Mouse (Mus musculus) hindbrain, postnatal 0 days (tissue): ENCODE results near the gene Braf. TPM values are rescaled to one million over a fixed set of nuclear protein-coding genes. Genes with fewer than 3 reads are reported as not detected.

Experiments used
- ATAC-seq: fragments of 200-750 bp; cut with Nextera tagmentation; 2 replicates; pipeline ENCODE4 v1.8.0; 2017; ENCODE audit warnings: mild to moderate bottlenecking, moderate TSS enrichment, moderate library complexity
- DNase-seq: peaks from one replicate; pipeline ENCODE4 v3.0.0-alpha.2; 2015; ENCODE audit warnings: low spot score
- H3K27ac ChIP-seq: fragments of 300-500 bp; sonication (generic); 2 replicates; pipeline ENCODE4 v1.5.1; 2014; ENCODE audit warnings: mild to moderate bottlenecking
- H3K27me3 ChIP-seq: fragments of 300-500 bp; sonication (generic); 2 replicates; pipeline ENCODE4 v1.6.1; 2014; ENCODE audit warnings: low read length, mixed read lengths; ENCODE audit not compliant: insufficient read depth
- H3K36me3 ChIP-seq: fragments of 300-500 bp; sonication (generic); 2 replicates; pipeline ENCODE4 v1.6.1; 2014; ENCODE audit warnings: low read length, mixed read lengths; ENCODE audit not compliant: insufficient read depth
- H3K4me1 ChIP-seq: fragments of 300-500 bp; sonication (generic); 2 replicates; pipeline ENCODE4 v1.6.1; 2014; ENCODE audit warnings: antibody characterized with exemption, low read length, mixed read lengths; ENCODE audit not compliant: insufficient read depth
- H3K4me2 ChIP-seq: fragments of 300-500 bp; sonication (generic); 2 replicates; pipeline ENCODE4 v1.6.1; 2014; ENCODE audit warnings: low read depth, mild to moderate bottlenecking, low read length, moderate library complexity, mixed read lengths
- H3K4me3 ChIP-seq: fragments of 300-500 bp; sonication (generic); 2 replicates; pipeline ENCODE4 v1.5.1; 2014; ENCODE audit warnings: low read length
- H3K9ac ChIP-seq: fragments of 300-500 bp; sonication (generic); replicated peaks from 2 replicates; pipeline ENCODE4 v1.6.1; 2014; ENCODE audit warnings: mild to moderate bottlenecking, low read length, moderate library complexity, mixed read lengths
- H3K9me3 ChIP-seq: fragments of 300-500 bp; sonication (generic); 2 replicates; pipeline ENCODE4 v1.6.1; 2016; ENCODE audit warnings: low read length, mixed read lengths
- CTCF ChIP-seq: IDR thresholded peaks from 2 replicates; pipeline ENCODE4 v1.5.1; 2016; ENCODE audit warnings: antibody characterized with exemption, control low read depth, low read depth
- WGBS: fragments of 180-500 bp; shearing (Covaris S2); extraction: QIAGEN DNeasy Blood & Tissue Kit; methylation state at CpG from one replicate; pipeline ENCODE4 v1.1.7; 2014; 5-methylcytosine and 5-hydroxymethylcytosine counted together
- polyA plus RNA-seq: library from polyadenylated mRNA; unstranded; fragments of >200 nt; fragmentation: Nextera tagmentation; extraction: Ambion mirVana; gene quantifications from 2 replicates; pipeline ENCODE4 v1.2.1, GENCODE M21; 2015
- total RNA-seq: library from RNA; depleted of rRNA; stranded (reverse); fragments of >200 nt; gene quantifications from 2 replicates; pipeline ENCODE4 v1.2.3, GENCODE M21; 2014

Braf gene
- total and polyA plus RNA-seq, 2 experiments from 2014 or later, result 17.3 to 49.6 TPM

- DNase-seq (no peak), ATAC-seq (no peak)
- Histone ChIP-seq H3K36me3 (peaks cover 38% of the 10 kb centered on the region), H3K9me3 (no peaks in the 10 kb centered on the region), H3K4me2 (no peak overlapping the region), H3K27me3 (no peaks in the 10 kb centered on the region), H3K9ac (no peak overlapping the region), H3K4me1 (no peaks in the 10 kb centered on the region), H3K27ac (no peak overlapping the region), H3K4me3 (no peak overlapping the region)
- no peak for TF ChIP-seq CTCF
- WGBS, result 90% methylated on average over 3 of the region's 3 CpGs
Measured at GRCm38 (mm10) chr6:39600851-39601250, 124.4 kb downstream of the Braf start.

- no peaks in the 10 kb centered on the region for H3K4me1 ChIP-seq
- DNase-seq (peak; percentile 97), ATAC-seq (peak; percentile 98)
- peak within 1 kb of the TSS; percentile 75 for H3K9ac ChIP-seq
- peak within 1 kb of the TSS; percentile 73 for H3K4me2 ChIP-seq
- peak within 1 kb of the TSS; percentile 69 for H3K4me3 ChIP-seq
- peaks cover 17% of the 10 kb centered on the region for H3K36me3 ChIP-seq
- peak within 1 kb of the TSS; percentile 91 for H3K27ac ChIP-seq
- peak; percentile 1; the same call in 1 of the 2 replicates for TF ChIP-seq CTCF
- H3K27me3 ChIP-seq, result no peaks in the 10 kb centered on the region
- WGBS, result under 1% methylated on average over 56 of the region's 56 CpGs
- no peaks in the 10 kb centered on the region for H3K9me3 ChIP-seq
Measured at GRCm38 (mm10) chr6:39592401-39593214, 132.7 kb downstream of the Braf start, which contains the start of gene Ndufb2. Gene Ndufb2, plus strand, starts transcription at chr6:39592574.

GRCm38 (mm10) chr6:39591481-39591880 is 133.8 kb downstream of the Braf start:
- no peak overlapping the region for H3K4me3 ChIP-seq
- peaks cover 18% of the 10 kb centered on the region for H3K36me3 ChIP-seq
- H3K9me3 ChIP-seq, result no peaks in the 10 kb centered on the region
- H3K4me2 ChIP-seq, result no peak overlapping the region
- no peaks in the 10 kb centered on the region for H3K27me3 ChIP-seq
- H3K4me1 ChIP-seq, result no peaks in the 10 kb centered on the region
- DNase-seq (no peak), ATAC-seq (no peak)
- H3K9ac ChIP-seq, result no peak overlapping the region
- WGBS, result 94% methylated on average over 4 of the region's 4 CpGs
- TF ChIP-seq CTCF, result no peak
- H3K27ac ChIP-seq, result no peak overlapping the region; the same call in 1 of the 2 replicates

DNA sequence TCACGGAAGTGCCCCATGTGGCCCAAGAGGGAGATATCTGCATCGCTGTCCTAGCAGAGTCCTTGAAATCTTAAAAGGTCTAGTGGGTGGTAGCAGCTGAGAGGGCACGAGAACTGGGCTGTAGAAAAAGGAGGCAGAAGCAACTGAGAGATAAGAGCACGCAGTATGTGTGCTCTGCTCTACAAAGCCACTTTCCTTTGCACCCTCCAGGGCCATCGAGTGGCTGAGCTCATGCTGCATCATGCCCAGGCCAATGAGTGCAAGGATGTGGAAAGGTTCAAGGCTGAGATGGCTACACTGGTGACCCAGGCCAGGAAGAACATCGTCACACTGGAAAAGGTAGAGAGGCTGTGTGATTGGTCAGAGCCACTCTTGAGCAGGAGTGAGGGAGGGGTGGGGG is 139.7 kb downstream of the Braf start, which contains the start of gene Gm42420:
Gm42420 (plus strand) TSS at position 237 of the 400 bp plus-strand sequence.
- H3K27me3 ChIP-seq, result no peaks in the 10 kb centered on the region
- DNase-seq (no peak), ATAC-seq (no peak)
- TF ChIP-seq CTCF, result no peak
- no peak within 1 kb of the TSS for H3K4me2 ChIP-seq
- no peak within 1 kb of the TSS for H3K9ac ChIP-seq
- no peaks in the 10 kb centered on the region for H3K9me3 ChIP-seq
- no peaks in the 10 kb centered on the region for H3K4me1 ChIP-seq
- no peak within 1 kb of the TSS for H3K27ac ChIP-seq
- H3K36me3 ChIP-seq, result peaks cover 20% of the 10 kb centered on the region
- 95% methylated on average over 6 of the region's 6 CpGs for WGBS
- H3K4me3 ChIP-seq, result no peak within 1 kb of the TSS

GRCm38 (mm10) chr6:39581087-39581784 is 144.0 kb downstream of the Braf start:
- ATAC-seq (no peak), DNase-seq (no peak)
- Histone ChIP-seq H3K4me3 (no peak overlapping the region), H3K9me3 (no peaks in the 10 kb centered on the region), H3K27me3 (no peaks in the 10 kb centered on the region), H3K4me1 (no peaks in the 10 kb centered on the region), H3K27ac (no peak overlapping the region), H3K4me2 (no peak overlapping the region), H3K36me3 (peaks cover 21% of the 10 kb centered on the region), H3K9ac (no peak overlapping the region)
- TF ChIP-seq CTCF, result no peak
- 81% methylated on average over 7 of the region's 7 CpGs for WGBS

- no peak for TF ChIP-seq CTCF
- ATAC-seq, result no peak
- H3K27me3 ChIP-seq, result no peaks in the 10 kb centered on the region
- DNase-seq, result no peak
- 81% methylated on average over 2 of the region's 2 CpGs for WGBS
- no peak overlapping the region for H3K4me2 ChIP-seq
- H3K9me3 ChIP-seq, result no peaks in the 10 kb centered on the region
- H3K36me3 ChIP-seq, result peaks cover 16% of the 10 kb centered on the region
- H3K27ac ChIP-seq, result no peak overlapping the region
- no peak overlapping the region for H3K9ac ChIP-seq
- no peak overlapping the region for H3K4me3 ChIP-seq
- no peaks in the 10 kb centered on the region for H3K4me1 ChIP-seq
Measured at GRCm38 (mm10) chr6:39580558-39580957, 144.7 kb downstream of the Braf start.
